Mouse (Mus musculus) olfactory bulb, adult 2 months (tissue): ENCODE results near the gene Prmt9.

Source experiments
- CTCF ChIP-seq: fragments of 200-500 bp; IDR thresholded peaks from 2 replicates; pipeline ENCODE4 v1.5.1; 2012; ENCODE audit warnings: low read depth, mild to moderate bottlenecking, low read length, moderate library complexity; ENCODE audit not compliant: insufficient read depth
- POLR2A ChIP-seq: fragments of 200-500 bp; IDR thresholded peaks from 2 replicates; pipeline ENCODE4 v1.6.1; 2012; ENCODE audit warnings: mild to moderate bottlenecking, low read depth, low read length, moderate library complexity; ENCODE audit not compliant: insufficient read depth

GRCm38 (mm10) chr8:77518201-77519115, 30.7 kb upstream of the Prmt9 start:
- TF ChIP-seq CTCF (no peak), POLR2A (no peak)
